Mouse (Mus musculus): ENCODE results near the gene Slamf9.

Gene Slamf9

DNA sequence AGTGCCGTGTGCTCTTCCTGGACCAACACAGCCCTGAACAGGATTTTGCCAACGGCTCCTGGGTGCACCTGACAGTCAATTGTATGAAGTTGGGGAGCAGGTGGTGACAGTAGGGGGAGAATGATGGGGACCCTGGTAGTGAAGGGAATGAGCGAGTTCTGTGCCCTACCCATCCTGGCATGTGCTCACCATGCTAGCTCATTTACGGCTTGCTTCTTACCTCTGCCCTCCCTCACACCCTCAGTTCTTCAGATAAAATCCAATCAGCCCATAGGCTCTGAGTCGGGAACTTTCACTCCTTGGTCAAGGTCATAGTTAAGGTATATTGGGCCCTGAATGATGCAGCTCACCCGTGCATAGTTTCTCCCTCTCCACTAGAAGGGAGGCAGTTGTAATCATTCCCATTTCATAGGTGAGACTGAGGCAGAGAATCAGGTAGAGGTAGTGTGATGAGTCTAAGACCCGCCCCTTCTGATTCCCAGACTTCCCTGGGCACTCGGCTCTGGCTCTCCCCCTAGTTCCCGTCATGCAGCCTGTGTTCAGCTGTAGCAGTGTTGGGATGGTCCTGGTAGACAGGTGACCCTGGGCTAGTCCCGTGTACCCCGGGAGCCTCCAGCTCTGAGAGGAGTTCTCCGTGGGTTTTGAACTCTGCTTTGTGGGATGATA, 14.6 kb downstream of the Slamf9 start:
- DNase-seq (ENCODE audit: low read depth, low spot score), result no peak

GRCm38 (mm10) chr1:172490261-172490661, 15.1 kb downstream of the Slamf9 start:
- peak; percentile 67 for DNase-seq (ENCODE audit: low read depth, low spot score)

- DNase-seq (ENCODE audit: low read depth, low spot score), result no peak
Observed at GRCm38 (mm10) chr1:172492047-172492446, 16.9 kb downstream of the Slamf9 start.

DNA sequence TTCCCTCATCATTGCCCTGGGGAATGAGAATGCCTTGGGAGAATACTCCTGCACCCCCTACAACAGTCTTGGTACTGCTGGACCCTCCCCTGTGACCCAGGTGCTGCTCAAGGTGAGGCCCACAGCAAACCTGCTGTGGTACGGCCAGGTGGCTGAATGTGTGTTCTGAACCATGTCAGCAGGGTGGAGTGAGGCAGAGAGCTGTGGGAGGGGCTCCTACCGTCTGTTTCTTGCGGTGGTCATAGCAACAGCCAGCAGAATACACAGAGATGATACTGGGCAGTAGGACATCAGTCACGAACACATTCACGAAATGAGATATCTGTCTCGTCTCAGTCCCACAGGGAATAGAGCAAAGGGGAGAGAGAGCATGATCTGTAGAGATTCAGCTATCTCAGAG, 18.4 kb downstream of the Slamf9 start:
- DNase-seq (ENCODE audit: low read depth, low spot score), result peak; percentile 52

GRCm38 (mm10) chr1:172496030-172496429, 20.9 kb downstream of the Slamf9 start:
- DNase-seq (ENCODE audit: low read depth, low spot score), result no peak

DNA sequence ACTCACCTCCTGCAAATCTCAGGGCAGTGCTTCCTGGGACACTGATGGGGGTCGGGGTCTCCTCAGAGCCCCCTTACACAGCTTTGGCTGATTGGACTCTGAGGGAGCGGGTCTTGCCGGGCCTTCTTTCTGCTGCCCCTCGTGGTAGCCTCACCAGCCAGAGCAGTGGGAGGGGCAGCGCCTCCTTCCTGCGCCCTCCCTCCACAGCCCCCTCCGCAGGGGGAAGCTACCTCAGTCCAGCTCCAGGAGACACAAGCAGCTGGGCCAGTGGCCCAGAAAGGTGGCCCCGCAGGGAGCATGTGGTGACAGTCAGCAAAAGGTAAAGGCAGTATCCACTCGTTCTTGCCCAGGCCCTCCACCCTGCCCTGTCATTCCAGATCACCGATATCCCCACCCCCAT, 22.3 kb downstream of the Slamf9 start:
- DNase-seq (ENCODE audit: low read depth, low spot score), result no peak

GRCm38 (mm10) chr1:172499765-172500441, 24.7 kb downstream of the Slamf9 start, which contains the start of gene Tagln2:
Gene Tagln2 (plus strand): TSS chr1:172500047.
- peak; percentile 88 for DNase-seq (ENCODE audit: low read depth, low spot score)

DNA sequence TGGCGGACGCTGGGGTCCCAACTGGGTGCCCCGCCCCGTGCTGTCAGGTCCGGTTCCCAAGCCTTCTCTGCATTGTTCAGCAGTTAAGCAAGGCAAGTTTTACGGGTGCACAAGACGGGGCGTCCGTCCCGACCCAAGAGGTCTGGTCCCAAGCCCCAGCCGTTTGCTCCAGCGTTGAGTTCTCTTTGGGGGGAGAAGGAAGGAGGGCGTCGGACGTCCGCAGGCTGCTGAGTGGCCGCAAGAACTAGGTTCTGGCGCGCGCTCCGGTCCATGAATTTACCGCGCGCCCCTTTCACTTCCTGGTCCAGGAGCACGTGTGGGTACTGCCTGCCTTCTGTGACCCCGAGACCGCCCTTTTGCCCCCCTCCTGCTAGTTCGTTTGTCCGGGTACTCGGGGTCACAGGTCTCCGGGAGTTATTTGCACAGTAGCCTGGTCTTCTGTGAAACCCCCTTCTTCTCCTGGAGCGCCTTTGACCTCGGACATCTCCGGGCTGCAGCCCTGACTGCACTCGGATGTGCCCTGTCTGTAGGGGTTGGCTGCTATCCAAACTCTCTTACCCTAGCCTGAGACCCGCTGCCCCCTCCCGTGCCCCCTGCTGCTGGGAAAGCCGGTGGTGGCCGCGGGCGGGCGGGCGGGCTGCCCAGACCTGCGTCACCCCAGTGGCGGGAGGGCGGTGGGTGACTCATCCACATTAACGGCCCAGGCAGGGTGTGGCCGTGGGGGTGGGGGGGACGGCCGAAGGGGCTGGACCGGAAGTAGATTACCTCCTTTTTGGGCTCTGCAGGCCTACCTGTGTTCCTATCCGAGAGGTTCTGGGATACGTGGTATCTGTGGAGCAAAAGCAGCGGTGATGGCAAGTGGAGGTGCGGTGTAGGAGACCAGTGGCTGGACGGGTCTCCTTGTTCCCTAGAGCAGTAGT, 25.6 kb downstream of the Slamf9 start:
- peak; percentile 84 for DNase-seq (ENCODE audit: low read depth, low spot score)

GRCm38 (mm10) chr1:172501371-172502144, 26.4 kb downstream of the Slamf9 start:
- peak; percentile 56 for DNase-seq (ENCODE audit: low read depth, low spot score)

DNA sequence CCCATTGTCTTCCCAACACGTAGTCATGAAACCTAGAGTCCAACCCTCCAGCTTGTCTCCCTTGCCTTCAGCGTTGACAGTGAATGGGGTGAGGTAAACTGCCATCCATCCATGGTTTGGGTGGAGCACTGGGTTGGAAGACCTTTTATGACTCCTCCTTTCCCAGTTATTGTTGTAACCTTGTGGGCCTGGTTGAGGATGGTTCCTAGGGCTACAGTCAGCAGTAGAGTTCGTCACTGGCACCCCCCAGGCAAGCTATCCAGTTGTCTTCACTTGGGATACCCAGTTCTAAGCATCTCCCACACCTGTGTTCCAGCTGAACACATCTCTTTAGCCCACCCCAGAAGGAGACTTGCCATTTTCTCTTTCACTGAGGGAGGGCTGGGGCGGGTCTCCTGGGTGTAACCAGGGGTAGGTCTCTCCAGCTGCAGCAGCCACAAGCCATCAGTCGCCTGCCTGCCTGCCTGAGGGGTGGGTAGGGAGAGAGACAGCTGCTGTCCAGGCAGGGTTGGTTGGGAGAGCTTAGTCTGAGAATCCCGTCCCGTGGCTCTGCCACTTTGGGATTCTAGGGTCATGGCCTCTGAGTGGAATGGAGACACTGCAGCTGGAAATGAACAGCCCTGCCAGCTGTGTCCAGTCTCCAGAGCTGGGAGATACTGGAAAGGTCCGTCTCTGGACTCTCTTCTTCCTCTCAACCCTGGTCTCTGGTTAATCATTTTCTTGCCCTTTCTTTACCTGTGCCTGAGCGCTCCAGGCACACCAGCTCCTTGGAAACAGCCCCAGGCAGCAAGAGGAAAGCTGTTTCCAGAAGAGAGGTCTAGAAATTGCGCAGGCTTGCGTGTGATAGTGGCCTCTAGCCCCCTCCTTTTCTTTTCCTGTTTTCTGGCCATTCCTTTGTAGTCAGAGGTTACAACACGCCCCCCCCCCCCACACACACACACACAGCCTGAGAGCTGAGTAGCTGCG, 27.3 kb downstream of the Slamf9 start:
- no peak for DNase-seq (ENCODE audit: low read depth, low spot score)

DNA sequence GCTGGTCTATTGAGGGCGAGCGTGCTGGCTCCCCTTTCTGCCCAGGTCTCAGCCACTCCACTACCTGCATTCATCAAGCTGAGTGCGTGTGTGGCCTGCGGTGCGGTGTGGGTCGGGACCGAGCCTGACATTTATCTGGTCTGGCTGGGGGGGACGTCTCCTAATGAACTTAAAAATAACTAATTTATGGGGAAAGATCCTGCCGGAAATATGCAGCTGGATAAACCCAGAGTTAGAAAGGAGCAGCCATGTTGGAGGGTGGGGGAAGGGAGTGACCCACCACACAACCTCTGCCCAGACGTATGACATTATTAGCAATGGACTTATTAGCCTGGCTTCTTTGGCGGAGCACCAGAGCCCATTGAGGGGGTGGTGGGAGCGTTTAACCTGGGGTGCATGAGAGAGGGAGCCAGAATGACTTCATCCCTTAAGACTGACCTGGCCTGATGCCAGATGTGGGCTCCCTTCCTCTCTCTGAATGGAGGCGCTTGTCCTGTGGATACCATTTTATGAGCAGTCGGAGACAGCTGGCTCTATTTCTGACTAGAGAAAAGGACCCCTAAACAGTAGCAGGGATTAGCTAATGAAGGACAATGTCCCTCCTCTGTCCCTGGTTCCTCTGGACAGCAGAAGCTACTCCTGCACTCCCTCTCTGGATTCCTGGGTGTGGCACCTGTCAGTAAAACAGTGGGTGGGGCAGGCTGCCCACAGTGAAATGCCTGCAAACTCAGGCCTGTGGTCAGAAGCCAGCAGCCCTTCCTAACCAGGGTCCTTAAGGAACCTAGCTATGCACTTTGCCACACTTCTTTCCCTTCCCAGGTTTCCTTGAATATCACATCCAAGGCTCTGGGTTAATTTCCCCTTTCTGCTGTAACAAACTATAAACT, 28.2 kb downstream of the Slamf9 start:
- DNase-seq (ENCODE audit: low read depth, low spot score), result no peak

DNA sequence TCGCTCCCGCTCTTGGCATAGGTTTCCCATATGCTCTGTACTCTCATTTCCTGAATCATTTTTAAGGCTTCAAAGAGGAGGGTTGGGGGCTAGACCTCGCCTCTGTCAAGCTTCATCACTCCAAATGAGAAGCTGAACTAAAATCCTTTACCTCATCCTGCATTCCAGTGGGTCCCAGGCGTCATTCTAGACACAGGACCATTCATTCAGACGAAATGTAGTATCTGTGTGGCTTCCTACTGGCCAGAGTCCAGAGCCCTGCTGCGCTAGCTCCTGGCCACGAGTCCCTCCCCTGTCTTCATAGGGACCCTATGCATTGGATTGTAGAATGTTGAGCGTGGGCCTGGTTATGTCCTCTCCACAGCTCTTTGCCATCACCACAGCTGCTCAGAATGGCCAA, 29.6 kb downstream of the Slamf9 start:
- DNase-seq (ENCODE audit: low read depth, low spot score), result no peak

DNA sequence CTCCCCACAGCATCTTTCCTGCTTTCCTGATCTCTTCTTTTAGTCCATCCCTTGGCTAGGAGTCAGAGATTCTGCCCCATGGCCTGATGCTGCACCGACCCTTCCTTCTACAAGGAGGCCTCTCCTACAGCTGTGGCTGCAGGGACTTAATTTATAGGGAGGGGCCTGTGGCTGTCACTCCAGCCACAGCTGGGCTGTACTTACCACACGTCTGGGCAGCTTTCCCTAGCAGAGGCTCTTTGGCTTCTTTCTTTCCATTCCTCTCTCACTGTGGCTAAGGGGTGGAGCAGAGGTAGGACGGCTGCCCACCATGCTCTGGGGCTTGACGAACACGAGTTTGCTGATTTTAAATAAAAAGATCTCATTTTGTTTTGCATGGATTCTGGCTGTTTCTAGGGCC, 31.8 kb downstream of the Slamf9 start:
- DNase-seq (ENCODE audit: low read depth, low spot score), result no peak

DNA sequence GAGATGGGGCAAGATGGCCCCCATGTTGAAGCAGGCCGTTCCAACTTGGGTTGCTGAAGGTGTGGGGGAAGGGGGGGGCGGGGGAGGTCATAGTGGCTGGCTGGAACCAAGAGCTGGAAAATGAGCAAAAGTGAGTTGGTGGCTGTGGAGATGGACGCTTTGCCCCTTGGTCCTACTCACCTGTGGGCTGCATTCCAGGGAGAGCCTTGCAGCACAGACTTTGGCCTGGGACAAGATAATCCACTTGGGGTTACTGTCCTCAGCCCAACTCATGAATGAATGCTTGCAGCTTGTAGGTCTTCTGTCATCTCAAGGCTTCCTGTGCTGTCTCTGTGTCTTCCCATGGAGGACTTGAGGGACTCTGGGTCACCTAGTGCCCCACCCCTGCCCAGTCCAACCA, 32.5 kb downstream of the Slamf9 start:
- DNase-seq (ENCODE audit: low read depth, low spot score), result no peak

- no peak for DNase-seq (ENCODE audit: low read depth, low spot score)
Observed at GRCm38 (mm10) chr1:172508172-172508571, 33.0 kb downstream of the Slamf9 start.

DNA sequence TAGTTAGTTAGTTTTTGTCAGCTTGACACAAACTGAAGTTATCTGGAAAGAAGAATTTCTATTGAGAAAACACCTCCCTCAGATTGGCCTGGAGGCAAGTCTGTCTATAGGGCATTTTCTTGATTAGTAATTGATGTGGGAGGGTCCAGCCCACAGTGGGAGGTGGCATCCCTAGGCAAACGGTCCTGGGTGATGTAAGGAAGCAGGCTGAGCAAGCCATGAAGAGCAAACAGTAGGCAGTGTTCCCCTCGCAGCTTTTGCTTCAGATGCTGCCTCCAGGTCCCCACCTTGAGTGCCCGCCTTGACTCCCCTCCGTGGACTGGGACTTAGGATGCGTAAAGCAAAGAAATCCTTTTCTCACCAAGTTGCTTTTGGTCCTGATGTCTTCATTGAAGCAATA, 34.1 kb downstream of the Slamf9 start:
- DNase-seq (ENCODE audit: low read depth, low spot score), result no peak

- no peak for DNase-seq (ENCODE audit: low read depth, low spot score)
Observed at GRCm38 (mm10) chr1:172509983-172510382, 34.8 kb downstream of the Slamf9 start.

DNA sequence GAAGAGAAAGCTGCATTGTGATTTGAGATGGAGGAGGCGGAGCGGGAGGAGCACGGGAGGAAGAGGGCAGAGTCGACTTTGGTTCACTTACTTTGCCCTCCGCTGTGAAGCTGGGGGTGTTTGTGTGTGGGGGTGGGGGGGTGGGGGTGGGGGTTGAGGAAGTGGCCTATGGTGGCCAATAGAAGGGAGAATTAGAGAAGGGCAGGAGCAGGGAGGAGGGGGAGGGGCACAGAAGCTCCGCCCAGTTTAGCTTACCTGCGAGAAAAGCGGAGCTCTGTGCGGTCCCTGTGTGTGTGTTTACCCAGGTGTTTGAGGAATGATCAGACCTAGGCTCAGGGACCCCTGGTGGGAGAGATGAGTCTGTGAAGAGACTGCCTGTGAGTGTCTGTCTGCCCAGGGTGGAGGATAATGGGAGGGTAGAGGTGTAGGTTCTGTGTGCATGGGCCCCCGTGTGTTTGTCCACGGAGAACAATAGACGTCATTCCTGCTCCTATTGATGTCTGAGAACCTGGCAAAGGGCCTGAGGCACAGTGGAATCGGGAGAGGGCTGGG, 35.3 kb downstream of the Slamf9 start:
- no peak for DNase-seq (ENCODE audit: low read depth, low spot score)

DNA sequence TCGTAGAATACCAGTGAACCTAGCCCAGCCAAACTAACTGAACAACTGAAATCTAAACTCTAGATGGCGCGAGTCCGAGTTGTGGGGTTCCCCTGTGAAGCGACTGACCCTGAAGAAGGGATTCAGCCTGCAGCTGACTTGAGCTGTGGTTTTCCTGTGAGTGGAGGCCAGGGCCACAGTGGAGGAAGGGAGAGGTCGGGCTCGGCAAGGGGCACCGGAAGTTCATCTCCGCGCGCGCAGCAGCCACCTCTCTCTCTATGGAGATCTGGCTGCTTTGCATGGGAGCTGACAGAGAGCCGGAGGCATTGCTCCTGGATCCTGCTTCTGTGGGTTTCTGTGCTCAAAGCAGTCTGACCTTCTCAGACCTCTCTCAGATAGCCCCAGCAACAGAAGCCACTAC, 37.8 kb downstream of the Slamf9 start:
- DNase-seq (ENCODE audit: low read depth, low spot score), result peak; percentile 69
